Comparison of ENCODE assay signal across 14 mouse cellular contexts in the genomic region with DNA sequence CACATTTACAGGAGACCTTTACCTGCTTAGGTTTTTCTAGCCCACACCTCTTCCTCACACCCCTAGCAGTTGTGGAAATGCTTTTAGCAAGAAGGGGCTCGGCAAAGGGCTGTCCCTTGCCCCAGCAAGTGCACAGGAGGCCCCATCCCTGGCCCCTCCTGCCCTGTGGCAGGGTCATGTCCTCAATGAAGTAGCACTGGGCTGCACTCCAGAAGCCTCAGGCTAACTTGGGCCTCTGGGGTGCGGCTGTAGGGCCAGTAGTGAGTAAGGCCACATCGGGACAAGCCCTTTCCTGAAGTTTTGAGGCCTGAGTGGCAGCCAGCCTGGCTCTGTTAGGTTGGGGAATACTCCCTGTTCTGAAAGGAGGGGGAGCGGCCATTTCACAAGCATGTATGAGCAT. TPM values are rescaled to one million over a fixed set of nuclear protein-coding genes. Genes with fewer than 3 reads are reported as not detected.
A peak's percentile ranks its signal among the peaks of the same experiment; 100 is the strongest.
DNase-seq lines count a peak whose midpoint lies in the region; ATAC-seq and TF ChIP-seq lines count a peak whose summit lies in the region.
"Had no signal": no experiment of that assay in that cellular context is flagged by ENCODE, and none has a peak within 500 bp of the region (broad histone marks: within the 10 kb centered on the region; RNA-seq: fewer than 3 reads in every experiment).

No protein-coding gene starts in this region.

- H3K9ac ChIP-seq in hindbrain, postnatal 0 days (replicated peaks; ENCODE audit: low read length): no peak overlapping the region
- H3K9ac ChIP-seq: embryonic facial prominence, embryonic 15.5 days; hindbrain, embryonic 15.5 days; liver, embryonic 15.5 days had no signal

- no peaks in the 10 kb centered on the region for H3K36me3 ChIP-seq in hindbrain, postnatal 0 days (ENCODE audit: insufficient read depth, low read length)
- H3K36me3 ChIP-seq: embryonic facial prominence, embryonic 15.5 days; hindbrain, embryonic 15.5 days; liver, embryonic 15.5 days had no signal

- no peaks in the 10 kb centered on the region for H3K27me3 ChIP-seq in hindbrain, postnatal 0 days (ENCODE audit: insufficient read depth, low read length)
- H3K27me3 ChIP-seq: embryonic facial prominence, embryonic 15.5 days; hindbrain, embryonic 15.5 days; liver, embryonic 15.5 days had no signal

- TF ChIP-seq CTCF in hindbrain, postnatal 0 days (IDR thresholded peaks at IDR 0.05; ENCODE audit: low read depth): no peak

- DNase-seq in adrenal gland, adult 2 months: peak; percentile 53
- DNase-seq in adrenal gland, adult 8-10 months: no peak
- DNase-seq in 3134 (ENCODE audit: extremely low read depth, insufficient read length, low spot score): peak; percentile 91
- peak; percentile 86 for DNase-seq in gastrocnemius, postnatal 25 days
- DNase-seq in heart, postnatal 4 days: peak; percentile 81
- no peak for DNase-seq in hindbrain, postnatal 0 days (ENCODE audit: low spot score)
- DNase-seq in natural killer cell, adult 2 months (ENCODE audit: low spot score in 2 of 2): no peak
- no peak for DNase-seq in frontal cortex, postnatal 25 days (ENCODE audit: low spot score in 2 of 2)
- DNase-seq: cerebellum, adult 9-10 months; right cerebral cortex, adult 18-20 months had no signal

- H3K4me1 ChIP-seq in hindbrain, postnatal 0 days (ENCODE audit: insufficient read depth, low read length): no peaks in the 10 kb centered on the region

- no peak overlapping the region for H3K4me3 ChIP-seq in hindbrain, postnatal 0 days (ENCODE audit: low read length)
- H3K4me3 ChIP-seq: embryonic facial prominence, embryonic 15.5 days; hindbrain, embryonic 15.5 days; liver, embryonic 15.5 days had no signal

- H3K4me2 ChIP-seq in hindbrain, postnatal 0 days (ENCODE audit: low read depth, low read length): no peak overlapping the region
- H3K4me2 ChIP-seq: embryonic facial prominence, embryonic 15.5 days; hindbrain, embryonic 15.5 days; liver, embryonic 15.5 days had no signal

- no peaks in the 10 kb centered on the region for H3K9me3 ChIP-seq in hindbrain, postnatal 0 days (ENCODE audit: low read length)
- H3K9me3 ChIP-seq: embryonic facial prominence, embryonic 15.5 days; hindbrain, embryonic 15.5 days; liver, embryonic 15.5 days had no signal

- WGBS in hindbrain, postnatal 0 days: 74% methylated on average over 4 of the region's 4 CpGs

- ATAC-seq in hindbrain, postnatal 0 days: no peak

- no peak overlapping the region for H3K27ac ChIP-seq in hindbrain, postnatal 0 days
- H3K27ac ChIP-seq: embryonic facial prominence, embryonic 15.5 days; hindbrain, embryonic 15.5 days; kidney, postnatal 0 days; liver, embryonic 15.5 days had no signal

RNA-seq across cellular contexts. Expression of gene Ip6k3, which starts 6.7 kb away (rescaled TPM):
- 1 to 10 TPM in 1 of 2 experiments, under 1 TPM in 1; 0.69 to 1.9 TPM for total RNA-seq in adrenal gland, adult 2 months (2021)
- 0.83 and 1.2 TPM in 2 replicates for polyA plus RNA-seq in adrenal gland, adult 2 months (2012; rRNA removed)
- total RNA-seq in adrenal gland, adult 8-10 months (2022): 1 to 10 TPM in 3 of 4 experiments, under 1 TPM in 1; 0.49 to 1.8 (median 1.3) TPM
- total RNA-seq in gastrocnemius, postnatal 25 days (2021): 10 to 100 TPM; 73.4 to 94.9 TPM
- total RNA-seq in heart, postnatal 4 days (2021): 1 to 10 TPM; 3.6 to 4.0 TPM
- total RNA-seq in hindbrain, postnatal 0 days (2014; rRNA removed): 0.47 TPM in 1 of 2 replicates, not detected in the other
- polyA plus RNA-seq in hindbrain, postnatal 0 days (2015; fragmentation: Nextera tagmentation; extraction: Ambion mirVana): 0.31 and 0.37 TPM in 2 replicates

RNA-seq across cellular contexts. Expression of gene Uqcc2, which starts 27.2 kb away (rescaled TPM):
- 100 to 1,000 TPM; 218 to 406 TPM for total RNA-seq in adrenal gland, adult 2 months (2021)
- polyA plus RNA-seq in adrenal gland, adult 2 months (2012; rRNA removed): 132 and 172 TPM in 2 replicates
- 100 to 1,000 TPM; 252 to 380 (median 304) TPM for total RNA-seq in adrenal gland, adult 8-10 months (2022)
- total RNA-seq in gastrocnemius, postnatal 25 days (2021): 100 to 1,000 TPM; 356 to 366 TPM
- total RNA-seq in heart, postnatal 4 days (2021): 100 to 1,000 TPM; 256 to 274 TPM
- total RNA-seq in hindbrain, postnatal 0 days (2014; rRNA removed): 230 and 283 TPM in 2 replicates
- 427 and 445 TPM in 2 replicates for polyA plus RNA-seq in hindbrain, postnatal 0 days (2015; fragmentation: Nextera tagmentation; extraction: Ambion mirVana)

RNA-seq across cellular contexts. Expression of gene Lemd2, which starts 43.4 kb away (rescaled TPM):
- 10 to 100 TPM; 53.3 to 56.3 TPM for total RNA-seq in adrenal gland, adult 2 months (2021)
- 152 and 185 TPM in 2 replicates for polyA plus RNA-seq in adrenal gland, adult 2 months (2012; rRNA removed)
- 10 to 100 TPM; 58.3 to 93.1 (median 76.5) TPM for total RNA-seq in adrenal gland, adult 8-10 months (2022)
- total RNA-seq in gastrocnemius, postnatal 25 days (2021): 10 to 100 TPM; 18.0 to 21.8 TPM
- 10 to 100 TPM; 35.3 to 36.4 TPM for total RNA-seq in heart, postnatal 4 days (2021)
- total RNA-seq in hindbrain, postnatal 0 days (2014; rRNA removed): 100 and 112 TPM in 2 replicates
- polyA plus RNA-seq in hindbrain, postnatal 0 days (2015; fragmentation: Nextera tagmentation; extraction: Ambion mirVana): 17.5 and 18.4 TPM in 2 replicates

Comparison
In these comparisons a context has a peak if more than half of its experiments do, and no peak if none do; other contexts are left out.
1. DNase-seq: peak in adrenal gland, adult 2 months (single experiment), 3134 (single experiment), gastrocnemius, postnatal 25 days (single experiment) and heart, postnatal 4 days (single experiment); none in adrenal gland, adult 8-10 months (single experiment), hindbrain, postnatal 0 days (single experiment), natural killer cell, adult 2 months (0 of 2) and frontal cortex, postnatal 25 days (0 of 2).
2. RNA of gene Ip6k3, which starts 6.7 kb away (total RNA-seq): 73.4 to 94.9 TPM in gastrocnemius, postnatal 25 days; 3.6 to 4.0 TPM in heart, postnatal 4 days, 0.69 to 1.9 TPM in adrenal gland, adult 2 months, 0.49 to 1.8 TPM in adrenal gland, adult 8-10 months and 0.47 TPM in hindbrain, postnatal 0 days; every median in the first group is over 10 times any median in the second.